Mouse (Mus musculus): ENCODE results near the gene Msmo1. TPM values are rescaled to one million over a fixed set of nuclear protein-coding genes. Genes with fewer than 3 reads are reported as not detected.

Msmo1 gene
- polyA plus RNA-seq, 1 experiment from 2014 or later: 58.4 TPM

GRCm38 (mm10) chr8:64703191-64703590 is 30.4 kb downstream of the Msmo1 start:
- H3K27me3 ChIP-seq (ENCODE audit: insufficient read depth, low read length): no peaks in the 10 kb centered on the region
- DNase-seq (no peak), ATAC-seq (no peak)
- H3K36me3 ChIP-seq (replicated peaks; ENCODE audit: insufficient read depth, low read length): no peaks in the 10 kb centered on the region
- WGBS (ENCODE audit: insufficient replicate concordance): 59% methylated on average over 1 of the region's 1 CpGs
- H3K27ac ChIP-seq (ENCODE audit: low read depth): no peak overlapping the region
- no peak for TF ChIP-seq EP300 (IDR thresholded peaks at IDR 0.05; ENCODE audit: low read depth)
- no peak for TF ChIP-seq CTCF (IDR thresholded peaks at IDR 0.05; ENCODE audit: low read depth)
- H3K9ac ChIP-seq (replicated peaks): no peak overlapping the region
- H3K9me3 ChIP-seq (ENCODE audit: low read length): no peaks in the 10 kb centered on the region
- no peak overlapping the region for H3K4me2 ChIP-seq (ENCODE audit: low read depth, low read length)
- H3K4me1 ChIP-seq (ENCODE audit: insufficient read depth): no peaks in the 10 kb centered on the region
- no peak overlapping the region for H3K4me3 ChIP-seq (ENCODE audit: low read depth, low read length)

GRCm38 (mm10) chr8:64692651-64693201 is 40.9 kb downstream of the Msmo1 start, which contains the start of gene Cpe:
Gene Cpe (minus strand): TSS chr8:64693054.
- Histone ChIP-seq H3K4me2 (ENCODE audit: low read depth, low read length) (peak within 1 kb of the TSS; percentile 71), H3K27ac (ENCODE audit: low read depth) (no peak within 1 kb of the TSS), H3K36me3 (replicated peaks; ENCODE audit: insufficient read depth, low read length) (no peaks in the 10 kb centered on the region), H3K9me3 (ENCODE audit: low read length) (no peaks in the 10 kb centered on the region), H3K27me3 (ENCODE audit: insufficient read depth, low read length) (peaks cover 27% of the 10 kb centered on the region), H3K4me3 (ENCODE audit: low read depth, low read length) (peak within 1 kb of the TSS; percentile 39), H3K4me1 (ENCODE audit: insufficient read depth) (no peaks in the 10 kb centered on the region), H3K9ac (replicated peaks) (no peak within 1 kb of the TSS)
- peak; percentile 73 for DNase-seq
- TF ChIP-seq EP300 (IDR thresholded peaks at IDR 0.05; ENCODE audit: low read depth): no peak
- TF ChIP-seq CTCF (IDR thresholded peaks at IDR 0.05; ENCODE audit: low read depth): peak; percentile 47
- WGBS (ENCODE audit: insufficient replicate concordance): 1% methylated on average over 54 of the region's 54 CpGs
- ATAC-seq: peak; percentile 84

GRCm38 (mm10) chr8:64691591-64692401 is 41.8 kb downstream of the Msmo1 start:
- ATAC-seq (no peak), DNase-seq (no peak)
- H3K27me3 ChIP-seq (ENCODE audit: insufficient read depth, low read length): peaks cover 27% of the 10 kb centered on the region
- H3K27ac ChIP-seq (ENCODE audit: low read depth): no peak overlapping the region
- H3K36me3 ChIP-seq (replicated peaks; ENCODE audit: insufficient read depth, low read length): no peaks in the 10 kb centered on the region
- TF ChIP-seq EP300 (IDR thresholded peaks at IDR 0.05; ENCODE audit: low read depth) (no peak), CTCF (IDR thresholded peaks at IDR 0.05; ENCODE audit: low read depth) (no peak)
- no peak overlapping the region for H3K4me3 ChIP-seq (ENCODE audit: low read depth, low read length)
- H3K9me3 ChIP-seq (ENCODE audit: low read length): no peaks in the 10 kb centered on the region
- WGBS (ENCODE audit: insufficient replicate concordance): 23% methylated on average over 16 of the region's 16 CpGs
- no peaks in the 10 kb centered on the region for H3K4me1 ChIP-seq (ENCODE audit: insufficient read depth)
- no peak overlapping the region for H3K9ac ChIP-seq (replicated peaks)
- H3K4me2 ChIP-seq (ENCODE audit: low read depth, low read length): no peak overlapping the region

GRCm38 (mm10) chr8:64690845-64691244 is 42.7 kb downstream of the Msmo1 start:
- no peaks in the 10 kb centered on the region for H3K9me3 ChIP-seq (ENCODE audit: low read length)
- WGBS (ENCODE audit: insufficient replicate concordance): 76% methylated on average over 6 of the region's 6 CpGs
- no peak overlapping the region for H3K4me3 ChIP-seq (ENCODE audit: low read depth, low read length)
- H3K4me2 ChIP-seq (ENCODE audit: low read depth, low read length): no peak overlapping the region
- no peaks in the 10 kb centered on the region for H3K4me1 ChIP-seq (ENCODE audit: insufficient read depth)
- ATAC-seq (no peak), DNase-seq (no peak)
- TF ChIP-seq CTCF (IDR thresholded peaks at IDR 0.05; ENCODE audit: low read depth) (no peak), EP300 (IDR thresholded peaks at IDR 0.05; ENCODE audit: low read depth) (no peak)
- peaks cover 27% of the 10 kb centered on the region for H3K27me3 ChIP-seq (ENCODE audit: insufficient read depth, low read length)
- no peak overlapping the region for H3K27ac ChIP-seq (ENCODE audit: low read depth)
- H3K9ac ChIP-seq (replicated peaks): no peak overlapping the region
- no peaks in the 10 kb centered on the region for H3K36me3 ChIP-seq (replicated peaks; ENCODE audit: insufficient read depth, low read length)

GRCm38 (mm10) chr8:64690306-64690705 is 43.3 kb downstream of the Msmo1 start:
- Histone ChIP-seq H3K27me3 (ENCODE audit: insufficient read depth, low read length) (peaks cover 27% of the 10 kb centered on the region), H3K27ac (ENCODE audit: low read depth) (no peak overlapping the region), H3K9ac (replicated peaks) (no peak overlapping the region), H3K4me2 (ENCODE audit: low read depth, low read length) (no peak overlapping the region), H3K36me3 (replicated peaks; ENCODE audit: insufficient read depth, low read length) (no peaks in the 10 kb centered on the region), H3K4me1 (ENCODE audit: insufficient read depth) (no peaks in the 10 kb centered on the region), H3K4me3 (ENCODE audit: low read depth, low read length) (no peak overlapping the region), H3K9me3 (ENCODE audit: low read length) (no peaks in the 10 kb centered on the region)
- DNase-seq: no peak
- no peak for TF ChIP-seq EP300 (IDR thresholded peaks at IDR 0.05; ENCODE audit: low read depth)
- no peak for TF ChIP-seq CTCF (IDR thresholded peaks at IDR 0.05; ENCODE audit: low read depth)
- 83% methylated on average over 6 of the region's 6 CpGs for WGBS (ENCODE audit: insufficient replicate concordance)
- no peak for ATAC-seq

- no peak overlapping the region for H3K27ac ChIP-seq (ENCODE audit: low read depth)
- no peak for TF ChIP-seq EP300 (IDR thresholded peaks at IDR 0.05; ENCODE audit: low read depth)
- no peak for TF ChIP-seq CTCF (IDR thresholded peaks at IDR 0.05; ENCODE audit: low read depth)
- 79% methylated on average over 4 of the region's 4 CpGs for WGBS (ENCODE audit: insufficient replicate concordance)
These were observed 44.9 kb downstream of the Msmo1 start for GRCm38 (mm10) chr8:64688741-64689140.

More at GRCm38 (mm10) chr8:64688741-64689140, 44.9 kb downstream of the Msmo1 start:
- H3K4me1 ChIP-seq (ENCODE audit: insufficient read depth): no peaks in the 10 kb centered on the region
- no peak overlapping the region for H3K9ac ChIP-seq (replicated peaks)
- H3K9me3 ChIP-seq (ENCODE audit: low read length): no peaks in the 10 kb centered on the region
- no peaks in the 10 kb centered on the region for H3K36me3 ChIP-seq (replicated peaks; ENCODE audit: insufficient read depth, low read length)
- H3K27me3 ChIP-seq (ENCODE audit: insufficient read depth, low read length): peaks cover 23% of the 10 kb centered on the region
- no peak overlapping the region for H3K4me3 ChIP-seq (ENCODE audit: low read depth, low read length)
- DNase-seq: no peak
- ATAC-seq: no peak
- no peak overlapping the region for H3K4me2 ChIP-seq (ENCODE audit: low read depth, low read length)
